Mouse (Mus musculus): Measurements from ENCODE around the gene Lman2. TPM values are rescaled to one million over a fixed set of nuclear protein-coding genes. Genes with fewer than 3 reads are reported as not detected.
A peak's percentile ranks its signal among the peaks of the same experiment; 100 is the strongest.

Lman2 gene
- total RNA-seq (2014; rRNA removed) (55.7 and 55.9 TPM in 2 replicates), polyA plus RNA-seq (2015; fragmentation: Nextera tagmentation; extraction: Ambion mirVana) (32.8 and 35.0 TPM in 2 replicates)

GRCm38 (mm10) chr13:55362453-55363060 is at the start of gene Lman2:
Gene Lman2, minus strand, starts transcription at chr13:55362783.
- DNase-seq (ENCODE audit: low spot score) (peak; percentile 100), ATAC-seq (ENCODE audit: low FRiP score) (peak; percentile 99)
- Histone ChIP-seq H3K4me2 (ENCODE audit: low read depth, low read length, poor library complexity, severe bottlenecking) (peak within 1 kb of the TSS; percentile 87), H3K27ac (ENCODE audit: low read depth, low read length) (peak within 1 kb of the TSS; percentile 90), H3K36me3 (ENCODE audit: insufficient read depth, low read length) (peaks cover 6% of the 10 kb centered on the region; the same call in 1 of the 2 replicates), H3K4me3 (ENCODE audit: low read depth, low read length) (peak within 1 kb of the TSS; percentile 84), H3K9ac (replicated peaks; ENCODE audit: low read length, poor library complexity, severe bottlenecking) (peak within 1 kb of the TSS; percentile 90), H3K9me3 (ENCODE audit: low read length) (no peaks in the 10 kb centered on the region), H3K27me3 (ENCODE audit: insufficient read depth, low read length) (no peaks in the 10 kb centered on the region), H3K4me1 (ENCODE audit: insufficient read depth, low read length) (peaks cover 12% of the 10 kb centered on the region)
- no peak for TF ChIP-seq CTCF (IDR thresholded peaks at IDR 0.05)
- under 1% methylated on average over 35 of the region's 35 CpGs for WGBS

GRCm38 (mm10) chr13:55411826-55412225 is 49.2 kb upstream of the Lman2 start:
- TF ChIP-seq CTCF (IDR thresholded peaks at IDR 0.05): no peak
- no peak overlapping the region for H3K4me2 ChIP-seq (ENCODE audit: low read depth, low read length, poor library complexity, severe bottlenecking)
- no peaks in the 10 kb centered on the region for H3K36me3 ChIP-seq (ENCODE audit: insufficient read depth, low read length)
- ATAC-seq (ENCODE audit: low FRiP score): no peak
- no peaks in the 10 kb centered on the region for H3K9me3 ChIP-seq (ENCODE audit: low read length)
- H3K4me1 ChIP-seq (ENCODE audit: insufficient read depth, low read length): no peaks in the 10 kb centered on the region
- H3K27me3 ChIP-seq (ENCODE audit: insufficient read depth, low read length): peaks cover 5% of the 10 kb centered on the region
- no peak for DNase-seq (ENCODE audit: low spot score)
- H3K9ac ChIP-seq (replicated peaks; ENCODE audit: low read length, poor library complexity, severe bottlenecking): no peak overlapping the region
- no peak overlapping the region for H3K27ac ChIP-seq (ENCODE audit: low read depth, low read length)
- WGBS: 73% methylated on average over 7 of the region's 7 CpGs
- no peak overlapping the region for H3K4me3 ChIP-seq (ENCODE audit: low read depth, low read length)

DNA sequence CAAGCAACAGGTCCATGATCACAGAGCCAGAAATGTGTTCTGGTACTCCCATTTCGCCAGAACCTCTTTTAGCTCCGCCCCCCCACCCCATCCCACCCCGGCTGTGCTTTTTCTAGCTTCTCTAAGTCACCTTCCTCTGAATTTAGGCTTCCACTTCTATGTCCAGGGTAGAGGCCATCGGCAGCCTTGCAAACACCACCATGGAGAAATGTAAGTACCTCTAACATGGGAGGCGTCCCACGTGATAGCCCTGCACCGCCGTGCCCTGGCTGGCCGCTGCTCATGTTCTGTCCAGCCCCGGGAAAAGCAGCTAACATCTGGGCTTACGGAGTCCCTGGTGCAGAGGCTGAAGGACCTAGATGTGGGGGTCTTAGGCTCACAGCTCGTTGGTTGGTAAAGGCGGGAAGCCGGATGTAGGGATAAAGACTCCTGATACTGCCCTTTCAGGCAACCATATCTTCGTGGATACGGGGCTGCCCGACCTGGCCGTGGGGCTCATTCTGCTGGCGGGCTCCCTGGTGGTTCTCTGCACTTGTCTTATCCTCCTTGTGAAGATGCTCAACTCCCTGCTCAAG is 46.0 kb upstream of the Lman2 start:
- Histone ChIP-seq H3K9ac (replicated peaks; ENCODE audit: low read length, poor library complexity, severe bottlenecking) (no peak overlapping the region), H3K4me3 (ENCODE audit: low read depth, low read length) (no peak overlapping the region), H3K4me1 (ENCODE audit: insufficient read depth, low read length) (peaks cover 4% of the 10 kb centered on the region; the same call in 1 of the 2 replicates), H3K27me3 (ENCODE audit: insufficient read depth, low read length) (peaks cover 5% of the 10 kb centered on the region), H3K9me3 (ENCODE audit: low read length) (no peaks in the 10 kb centered on the region), H3K27ac (ENCODE audit: low read depth, low read length) (no peak overlapping the region), H3K36me3 (ENCODE audit: insufficient read depth, low read length) (no peaks in the 10 kb centered on the region), H3K4me2 (ENCODE audit: low read depth, low read length, poor library complexity, severe bottlenecking) (no peak overlapping the region)
- ATAC-seq (ENCODE audit: low FRiP score): no peak
- TF ChIP-seq CTCF (IDR thresholded peaks at IDR 0.05): no peak
- 89% methylated on average over 19 of the region's 19 CpGs for WGBS
- no peak for DNase-seq (ENCODE audit: low spot score)

- no peak for DNase-seq (ENCODE audit: low spot score)
- Histone ChIP-seq H3K4me3 (ENCODE audit: low read depth, low read length) (no peak overlapping the region), H3K4me1 (ENCODE audit: insufficient read depth, low read length) (peaks cover 4% of the 10 kb centered on the region; the same call in 1 of the 2 replicates), H3K36me3 (ENCODE audit: insufficient read depth, low read length) (no peaks in the 10 kb centered on the region), H3K9ac (replicated peaks; ENCODE audit: low read length, poor library complexity, severe bottlenecking) (no peak overlapping the region), H3K27me3 (ENCODE audit: insufficient read depth, low read length) (no peaks in the 10 kb centered on the region; the same call in 1 of the 2 replicates), H3K4me2 (ENCODE audit: low read depth, low read length, poor library complexity, severe bottlenecking) (no peak overlapping the region), H3K27ac (ENCODE audit: low read depth, low read length) (no peak overlapping the region), H3K9me3 (ENCODE audit: low read length) (no peaks in the 10 kb centered on the region)
- ATAC-seq (ENCODE audit: low FRiP score): no peak
- no peak for TF ChIP-seq CTCF (IDR thresholded peaks at IDR 0.05)
- WGBS: 89% methylated on average over 4 of the region's 4 CpGs
Measured at GRCm38 (mm10) chr13:55407341-55407740, 44.8 kb upstream of the Lman2 start.

DNA sequence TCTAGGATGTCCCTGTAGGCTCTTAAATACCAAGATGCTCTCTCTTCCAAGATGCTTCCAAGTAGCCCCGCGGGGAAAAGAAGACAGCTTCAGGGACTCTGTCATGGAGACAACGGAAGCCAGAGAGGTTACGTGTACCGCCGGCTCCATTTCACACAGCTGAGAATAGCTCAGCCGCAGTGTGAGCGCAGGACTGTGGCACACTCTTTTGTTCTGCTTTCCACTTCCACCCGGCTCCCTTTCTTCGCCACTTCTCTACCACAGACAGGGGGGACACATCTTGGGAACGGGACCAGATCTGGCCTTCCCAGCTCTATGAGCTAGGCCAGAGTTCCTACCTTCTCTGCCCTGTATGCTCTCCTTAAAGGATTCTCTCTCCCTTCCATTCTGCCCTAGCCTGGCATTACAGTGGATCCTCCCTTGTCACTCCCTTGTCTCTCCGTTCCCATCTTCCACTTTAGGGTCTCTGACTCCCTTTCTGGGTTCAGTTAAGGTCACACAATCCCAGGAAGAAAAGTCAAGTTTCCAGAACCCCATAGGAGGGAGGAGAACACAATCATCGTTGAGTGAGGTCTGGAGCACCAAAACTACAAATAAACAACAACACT is 43.3 kb upstream of the Lman2 start:
- 52% methylated on average over 13 of the region's 13 CpGs for WGBS
- ATAC-seq (ENCODE audit: low FRiP score): no peak
- Histone ChIP-seq H3K27me3 (ENCODE audit: insufficient read depth, low read length) (no peaks in the 10 kb centered on the region; the same call in 1 of the 2 replicates), H3K27ac (ENCODE audit: low read depth, low read length) (0 out of 2 replicates have a peak overlapping the region, but pooled peaks have one; percentile 39), H3K9me3 (ENCODE audit: low read length) (no peaks in the 10 kb centered on the region), H3K9ac (replicated peaks; ENCODE audit: low read length, poor library complexity, severe bottlenecking) (peak overlapping the region; percentile 14; the same call in 1 of the 2 replicates), H3K4me3 (ENCODE audit: low read depth, low read length) (0 out of 2 replicates have a peak overlapping the region, but pooled peaks have one; percentile 3), H3K4me1 (ENCODE audit: insufficient read depth, low read length) (peaks cover 4% of the 10 kb centered on the region; the same call in 1 of the 2 replicates), H3K4me2 (ENCODE audit: low read depth, low read length, poor library complexity, severe bottlenecking) (peak overlapping the region; percentile 32), H3K36me3 (ENCODE audit: insufficient read depth, low read length) (no peaks in the 10 kb centered on the region)
- no peak for DNase-seq (ENCODE audit: low spot score)
- TF ChIP-seq CTCF (IDR thresholded peaks at IDR 0.05): no peak

Measured in midbrain, postnatal 0 days (tissue).